Mouse (Mus musculus): Measurements from ENCODE around the gene Slc38a11.

The Slc38a11 gene

DNA sequence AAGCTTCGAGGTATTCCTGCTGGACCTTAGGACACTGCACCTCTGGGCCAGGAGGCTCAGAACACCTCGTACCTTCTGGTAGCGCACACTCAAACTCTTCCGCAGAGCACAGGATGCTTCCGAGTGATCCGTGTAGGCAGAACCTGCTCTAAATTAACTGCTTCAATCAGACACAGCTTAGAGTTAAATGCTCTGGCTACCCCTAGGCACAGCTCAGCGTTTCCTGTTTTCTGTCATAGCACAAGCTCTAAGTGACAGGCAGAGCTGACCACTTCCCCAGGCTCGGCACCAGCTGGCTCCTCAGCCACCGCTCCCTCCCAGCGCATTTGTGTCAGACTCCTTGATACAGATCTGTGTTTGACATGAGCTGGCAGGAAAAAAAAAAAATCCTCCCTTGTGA, 21.8 kb downstream of the Slc38a11 start:
- TF ChIP-seq GATA4 (IDR thresholded peaks at IDR 0.05; ENCODE audit: insufficient replicate concordance, low read length) = no peak

- no peak for TF ChIP-seq GATA4 (IDR thresholded peaks at IDR 0.05; ENCODE audit: insufficient replicate concordance, low read length)
Measured at GRCm38 (mm10) chr2:65340839-65341238, 23.0 kb downstream of the Slc38a11 start.

GRCm38 (mm10) chr2:65337378-65338140, 26.3 kb downstream of the Slc38a11 start:
- no peak for TF ChIP-seq GATA4 (IDR thresholded peaks at IDR 0.05; ENCODE audit: insufficient replicate concordance, low read length)

DNA sequence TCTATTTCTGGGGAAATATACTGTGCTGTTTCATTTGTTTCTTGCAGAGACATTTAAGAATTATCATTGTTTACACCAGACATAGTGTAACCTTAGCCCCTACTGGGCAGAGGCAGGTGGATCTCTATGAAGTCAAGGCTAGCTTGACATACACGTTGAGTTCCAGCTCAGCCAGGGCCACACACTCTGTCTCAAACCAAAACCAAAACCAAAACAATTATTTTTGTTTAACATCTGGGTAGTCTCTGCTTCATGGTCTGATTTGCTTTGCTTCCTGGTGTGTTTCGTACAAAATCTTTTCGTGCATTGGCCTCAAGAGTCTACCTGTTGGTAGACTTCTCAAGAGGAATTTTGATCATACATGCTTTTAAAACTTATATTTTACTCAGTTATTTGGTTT, 27.2 kb downstream of the Slc38a11 start:
- no peak for TF ChIP-seq GATA4 (IDR thresholded peaks at IDR 0.05; ENCODE audit: insufficient replicate concordance, low read length)

DNA sequence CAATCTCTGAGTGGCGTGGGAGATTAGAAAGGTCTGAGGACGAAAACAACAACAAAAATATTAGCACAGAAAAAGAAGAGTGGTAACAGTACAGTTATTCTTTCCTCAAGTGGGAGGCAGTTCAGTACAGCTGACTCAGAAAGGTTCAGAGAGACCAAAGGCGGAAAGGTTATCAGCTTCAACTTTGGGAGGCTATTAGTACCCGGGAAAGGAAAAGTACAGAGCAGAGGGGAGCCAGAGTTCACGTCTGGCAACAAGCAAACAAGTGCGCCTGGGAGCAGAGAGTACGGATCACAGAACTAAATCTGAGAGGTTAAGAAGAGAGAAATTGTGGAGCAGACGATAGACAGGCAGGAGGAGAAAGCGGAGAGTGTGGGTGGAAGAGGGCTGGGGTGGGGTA, 29.7 kb downstream of the Slc38a11 start:
- peak; percentile 96 for TF ChIP-seq GATA4 (IDR thresholded peaks at IDR 0.05; ENCODE audit: insufficient replicate concordance, low read length)

GRCm38 (mm10) chr2:65331321-65331720, 32.5 kb downstream of the Slc38a11 start:
- no peak for TF ChIP-seq GATA4 (IDR thresholded peaks at IDR 0.05; ENCODE audit: insufficient replicate concordance, low read length)

DNA sequence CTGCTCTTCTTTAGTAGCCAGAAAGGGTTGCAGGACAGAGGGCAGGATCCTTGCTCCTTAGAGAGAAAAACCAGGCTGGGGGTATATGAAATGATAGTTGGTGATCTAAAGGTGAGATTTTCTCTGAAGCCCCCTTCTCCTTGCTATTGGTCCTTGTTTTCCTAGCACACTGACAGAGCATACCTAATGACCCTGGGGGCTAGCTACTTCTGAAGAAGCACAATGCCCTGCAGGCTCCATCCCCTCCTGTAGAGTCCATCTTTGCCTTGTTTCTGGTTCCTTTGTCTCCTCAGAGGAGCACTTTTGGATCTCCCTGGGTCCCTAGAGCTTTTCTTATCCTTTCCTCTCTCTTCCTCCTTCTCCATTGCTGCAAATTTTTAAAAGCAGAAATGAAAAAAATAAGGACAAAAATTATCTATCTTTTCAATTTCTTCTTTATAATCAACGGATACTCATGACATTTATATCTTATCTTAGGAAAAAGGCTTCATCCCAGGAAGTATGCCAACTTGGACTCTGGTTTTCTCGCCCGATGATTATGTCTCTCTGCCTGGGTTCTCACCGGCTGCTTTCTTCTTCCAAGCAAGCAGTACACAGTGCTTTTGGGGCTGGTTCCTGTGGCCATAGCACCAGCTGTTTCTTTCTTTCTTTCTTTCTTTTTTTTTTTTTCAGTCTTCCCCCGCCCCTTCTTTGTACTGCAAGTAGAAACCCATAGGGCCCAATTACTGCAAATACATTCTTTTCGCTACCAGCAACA, 41.7 kb downstream of the Slc38a11 start:
- no peak for TF ChIP-seq GATA4 (IDR thresholded peaks at IDR 0.05; ENCODE audit: insufficient replicate concordance, low read length)

- no peak for TF ChIP-seq GATA4 (IDR thresholded peaks at IDR 0.05; ENCODE audit: insufficient replicate concordance, low read length)
Measured at GRCm38 (mm10) chr2:65320975-65321374, 42.9 kb downstream of the Slc38a11 start.

DNA sequence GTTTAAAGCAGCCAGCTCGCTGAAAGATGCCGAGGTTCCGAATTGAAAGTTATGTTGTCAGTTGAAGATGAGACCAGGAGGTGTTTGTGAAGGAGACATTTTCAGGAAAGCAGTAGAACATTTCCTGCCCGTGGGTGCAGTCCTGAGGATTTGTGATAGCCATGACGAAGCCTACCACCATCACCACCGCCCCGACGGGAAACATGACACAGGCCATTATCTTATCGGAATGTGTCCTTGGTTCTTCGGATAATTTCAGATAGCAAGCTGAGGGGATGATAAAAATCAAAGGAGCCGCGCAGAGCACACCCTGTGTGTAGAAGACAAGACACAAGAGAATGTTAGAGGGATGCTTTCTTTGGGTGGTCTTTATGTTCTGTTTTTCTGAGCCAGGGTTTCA, 47.1 kb downstream of the Slc38a11 start:
- TF ChIP-seq GATA4 (IDR thresholded peaks at IDR 0.05; ENCODE audit: insufficient replicate concordance, low read length) = no peak

GRCm38 (mm10) chr2:65311250-65311649, 52.6 kb downstream of the Slc38a11 start:
- TF ChIP-seq GATA4 (IDR thresholded peaks at IDR 0.05; ENCODE audit: insufficient replicate concordance, low read length) = no peak

DNA sequence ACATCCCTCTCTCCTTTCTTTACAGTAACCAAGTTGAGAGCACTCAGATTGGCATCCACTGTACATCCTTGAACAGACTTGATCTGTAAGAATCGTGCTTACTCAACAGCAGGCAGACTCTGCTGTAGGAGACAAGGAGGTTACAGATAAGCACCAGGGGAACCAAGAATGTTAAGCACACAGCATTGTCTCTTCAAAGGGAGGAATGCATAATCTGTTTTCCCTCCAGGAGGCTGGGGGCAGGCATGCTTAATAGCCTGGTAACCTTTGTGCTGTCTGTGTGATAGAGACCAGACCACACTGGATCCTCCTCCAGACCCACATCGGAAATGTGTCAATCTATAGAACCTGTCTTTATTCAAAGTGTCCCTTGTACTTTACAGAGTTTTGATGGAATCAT, 67.3 kb downstream of the Slc38a11 start:
- no peak for TF ChIP-seq GATA4 (IDR thresholded peaks at IDR 0.05; ENCODE audit: insufficient replicate concordance, low read length)

DNA sequence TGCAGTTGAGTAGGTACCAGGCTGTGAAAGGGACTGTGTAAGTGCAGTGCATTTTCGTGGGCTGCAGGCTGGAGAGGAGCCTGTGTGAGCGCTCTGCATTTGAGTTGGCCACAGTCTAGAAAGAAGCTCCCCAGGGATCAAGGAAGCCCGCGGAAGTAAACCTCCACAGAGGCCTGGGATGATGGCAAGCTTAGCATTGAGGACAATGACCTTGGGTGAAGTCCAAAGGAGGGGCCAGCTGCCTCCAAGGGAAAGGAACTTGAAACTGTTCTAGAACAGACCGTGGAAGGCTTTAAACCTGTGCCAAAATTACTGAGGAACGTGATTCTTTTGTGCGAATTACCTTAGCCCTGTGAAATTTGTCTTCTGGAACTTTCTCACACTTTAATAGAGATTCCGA, 69.7 kb downstream of the Slc38a11 start:
- TF ChIP-seq GATA4 (IDR thresholded peaks at IDR 0.05; ENCODE audit: insufficient replicate concordance, low read length) = no peak

- no peak for TF ChIP-seq GATA4 (IDR thresholded peaks at IDR 0.05; ENCODE audit: insufficient replicate concordance, low read length)
Measured at GRCm38 (mm10) chr2:65293411-65293810, 70.4 kb downstream of the Slc38a11 start.

DNA sequence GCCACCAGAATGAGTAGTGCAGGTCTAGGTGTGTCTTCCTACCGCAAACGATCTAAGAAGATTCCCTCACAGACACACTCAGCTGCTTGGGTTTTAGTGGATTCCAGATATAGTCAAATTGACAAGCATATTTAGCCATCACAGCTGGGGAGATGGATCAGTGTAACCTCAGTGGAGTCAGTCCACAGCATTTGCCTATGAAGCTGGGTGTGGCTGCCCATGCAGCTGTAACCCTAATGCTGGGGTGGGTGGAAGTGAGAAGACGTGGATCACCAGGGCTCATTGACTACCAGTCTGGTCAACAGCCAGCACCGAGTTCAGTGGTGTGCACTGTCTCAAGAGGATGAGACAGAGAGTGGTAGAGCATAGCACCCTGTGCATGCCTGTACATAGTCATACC, 74.1 kb downstream of the Slc38a11 start:
- no peak for TF ChIP-seq GATA4 (IDR thresholded peaks at IDR 0.05; ENCODE audit: insufficient replicate concordance, low read length)

GRCm38 (mm10) chr2:65288696-65289095, 75.1 kb downstream of the Slc38a11 start:
- TF ChIP-seq GATA4 (IDR thresholded peaks at IDR 0.05; ENCODE audit: insufficient replicate concordance, low read length) = no peak

DNA sequence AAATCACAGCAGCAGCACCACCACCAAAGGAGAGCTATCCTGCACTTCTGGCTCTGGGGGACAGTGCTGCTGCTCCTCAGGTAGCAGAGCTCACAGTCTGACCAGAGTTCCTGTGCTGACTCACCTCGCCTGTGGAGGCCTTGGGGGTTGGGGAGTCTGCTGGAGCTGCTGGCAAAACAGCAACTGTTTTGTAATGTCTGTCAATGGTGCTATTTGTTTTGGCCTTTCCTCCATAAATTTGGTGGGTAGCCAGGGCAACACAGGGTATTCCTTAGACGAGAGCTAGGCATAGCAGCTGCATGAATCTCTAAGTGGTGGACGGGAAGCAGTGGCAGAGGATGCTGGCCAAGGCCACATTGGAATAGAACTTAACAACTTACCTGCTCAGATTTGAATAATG, 78.5 kb downstream of the Slc38a11 start:
- no peak for TF ChIP-seq GATA4 (IDR thresholded peaks at IDR 0.05; ENCODE audit: insufficient replicate concordance, low read length)

Data from liver, adult (tissue).